Mouse (Mus musculus) liver, embryonic 14.5 days (tissue): ENCODE results near the gene Sspn. TPM values are rescaled to one million over a fixed set of nuclear protein-coding genes. Genes with fewer than 3 reads are reported as not detected.

Experiments
- ATAC-seq: fragments of 200-750 bp; cut with Nextera tagmentation; 2 replicates; pipeline ENCODE4 v1.8.0; 2017; ENCODE audit warnings: moderate number of reproducible peaks, mild to moderate bottlenecking, moderate library complexity; ENCODE audit not compliant: insufficient read depth
- DNase-seq, 3 experiments: peaks; one replicate each; pipeline ENCODE4 v3.0.0-alpha.2; 2012 to 2013; ENCODE audit warnings: low read depth in 3 of 3, low spot score in 3 of 3
- H3K27ac ChIP-seq: fragments of 300-500 bp; sonication (generic); 2 replicates; pipeline ENCODE4 v1.5.1; 2014; ENCODE audit warnings: moderate library complexity, mild to moderate bottlenecking, control low read depth, inconsistent platforms
- H3K27me3 ChIP-seq: fragments of 300-500 bp; sonication (generic); 2 replicates; pipeline ENCODE4 v1.6.1; 2014; ENCODE audit warnings: mild to moderate bottlenecking, low read length, moderate library complexity; ENCODE audit not compliant: control insufficient read depth, insufficient read depth
- H3K36me3 ChIP-seq: fragments of 300-500 bp; sonication (generic); replicated peaks from 2 replicates; pipeline ENCODE4 v1.6.1; 2014; ENCODE audit warnings: low read depth; ENCODE audit not compliant: control insufficient read depth, insufficient read depth
- H3K4me1 ChIP-seq, 2 experiments: fragments of 200-500 bp in 1 of 2; fragments of 300-500 bp in 1 of 2; sonication (generic) in 1 of 2; replicated peaks; 2 replicates each; pipeline ENCODE4 v1.6.1; 2012 to 2014; ENCODE audit warnings: antibody characterized with exemption in 1 of 2, inconsistent platforms in 1 of 2, low read length in 1 of 2; ENCODE audit not compliant: control insufficient read depth in 2 of 2, insufficient read depth in 2 of 2
- H3K4me2 ChIP-seq: fragments of 300-500 bp; sonication (generic); 2 replicates; pipeline ENCODE4 v1.6.1; 2014; ENCODE audit warnings: low read depth, mild to moderate bottlenecking, control low read depth, moderate library complexity
- H3K4me3 ChIP-seq, 2 experiments: fragments of 200-500 bp in 1 of 2; fragments of 300-500 bp in 1 of 2; sonication (generic) in 1 of 2; 2 replicates each; pipeline ENCODE4 v1.5.1; 2012 to 2014; ENCODE audit warnings: low read depth in 2 of 2, low read length in 2 of 2, mild to moderate bottlenecking in 2 of 2, control low read depth in 1 of 2, inconsistent platforms in 1 of 2, moderate library complexity in 1 of 2; ENCODE audit not compliant: insufficient read depth in 1 of 2
- H3K9ac ChIP-seq: fragments of 300-500 bp; sonication (generic); replicated peaks from 2 replicates; pipeline ENCODE4 v1.6.1; 2014; ENCODE audit warnings: mild to moderate bottlenecking, control low read depth, moderate library complexity
- H3K9me3 ChIP-seq: fragments of 300-500 bp; sonication (generic); 2 replicates; pipeline ENCODE4 v1.6.1; 2016; ENCODE audit warnings: low read length, mixed read lengths; ENCODE audit not compliant: control insufficient read depth
- CTCF ChIP-seq: IDR thresholded peaks from 2 replicates; pipeline ENCODE4 v1.5.1; 2016; ENCODE audit warnings: antibody characterized with exemption, low read depth, control low read depth
- EP300 ChIP-seq: IDR thresholded peaks from 2 replicates; pipeline ENCODE4 v1.6.1; 2016; ENCODE audit warnings: antibody characterized with exemption, low read depth
- whole genome bisulfite sequencing: fragments of 180-500 bp; shearing (Covaris S2); extraction: QIAGEN DNeasy Blood & Tissue Kit; methylation state at CpG from one replicate; pipeline ENCODE4 v1.1.7; 2014; ENCODE audit not compliant: insufficient replicate concordance; 5-methylcytosine and 5-hydroxymethylcytosine counted together
- polyA plus RNA-seq, 2 experiments: library from polyadenylated mRNA; depleted of rRNA in 1 of 2; stranded (reverse) in 1 of 2; unstranded in 1 of 2; fragments of >200 nt; fragmentation: Nextera tagmentation in 1 of 2; extraction: Ambion mirVana in 1 of 2; gene quantifications; 2 replicates each; pipeline versions ENCODE4 v1.2.1 to v1.2.3; 2012 to 2014

The Sspn gene
- polyA plus RNA-seq, 2 experiments = 0.17 to 0.32 TPM

- 56% methylated on average over 12 of the region's 12 CpGs for WGBS
- TF ChIP-seq EP300 (no peak), CTCF (no peak)
- DNase-seq = no peak
These were observed 78.8 kb downstream of the Sspn start for GRCm38 (mm10) chr6:146010093-146010764.

GRCm38 (mm10) chr6:146014312-146014711, 82.9 kb downstream of the Sspn start:
- no peaks in the 10 kb centered on the region for H3K4me1 ChIP-seq
- no peak overlapping the region for H3K4me2 ChIP-seq
- H3K27me3 ChIP-seq = no peaks in the 10 kb centered on the region
- TF ChIP-seq CTCF = no peak
- no peak for TF ChIP-seq EP300
- H3K9me3 ChIP-seq = no peaks in the 10 kb centered on the region
- DNase-seq (no peak), ATAC-seq (no peak)
- WGBS = 69% methylated on average over 3 of the region's 3 CpGs
- no peak overlapping the region for H3K27ac ChIP-seq
- no peak overlapping the region for H3K9ac ChIP-seq
- H3K36me3 ChIP-seq = no peaks in the 10 kb centered on the region
- H3K4me3 ChIP-seq = no peak overlapping the region

More at GRCm38 (mm10) chr6:146010093-146010764, 78.8 kb downstream of the Sspn start:
- Histone ChIP-seq H3K27ac (no peak overlapping the region), H3K4me1 (no peaks in the 10 kb centered on the region), H3K36me3 (no peaks in the 10 kb centered on the region), H3K9ac (no peak overlapping the region), H3K4me2 (no peak overlapping the region), H3K4me3 (no peak overlapping the region), H3K27me3 (no peaks in the 10 kb centered on the region), H3K9me3 (no peaks in the 10 kb centered on the region)
- ATAC-seq = no peak

Other genes starting within 250 kb of the Sspn start
- 2.5 and 3.1 TPM in 2 replicates for gene Rassf8, start 184.9 kb upstream of the Sspn start, polyA plus RNA-seq (2012; rRNA removed)
- gene Rassf8, start 184.9 kb upstream of the Sspn start, polyA plus RNA-seq (2014; fragmentation: Nextera tagmentation; extraction: Ambion mirVana) = 1.4 TPM in 2 replicates
- 0.01 and 0.07 TPM in 2 replicates for gene Bhlhe41, start 66.1 kb upstream of the Sspn start, polyA plus RNA-seq (2012; rRNA removed)
- gene Bhlhe41, start 66.1 kb upstream of the Sspn start, polyA plus RNA-seq (2014; fragmentation: Nextera tagmentation; extraction: Ambion mirVana) = 0.13 and 0.18 TPM in 2 replicates